Mouse (Mus musculus) CD4-positive, CD25-positive, alpha-beta regulatory T cell, adult 9 weeks (primary cell): ENCODE results near the gene Cfap61. TPM values are rescaled to one million over a fixed set of nuclear protein-coding genes. Genes with fewer than 3 reads are reported as not detected.

Experiments used
- polyA plus RNA-seq: library from polyadenylated mRNA; unstranded; fragments of 100-300 nt; shearing (Covaris generic); gene quantifications from one replicate; pipeline ENCODE4 v1.2.1, GENCODE M21; 2017

Cfap61 gene
- 0.30 TPM for polyA plus RNA-seq

DNA sequence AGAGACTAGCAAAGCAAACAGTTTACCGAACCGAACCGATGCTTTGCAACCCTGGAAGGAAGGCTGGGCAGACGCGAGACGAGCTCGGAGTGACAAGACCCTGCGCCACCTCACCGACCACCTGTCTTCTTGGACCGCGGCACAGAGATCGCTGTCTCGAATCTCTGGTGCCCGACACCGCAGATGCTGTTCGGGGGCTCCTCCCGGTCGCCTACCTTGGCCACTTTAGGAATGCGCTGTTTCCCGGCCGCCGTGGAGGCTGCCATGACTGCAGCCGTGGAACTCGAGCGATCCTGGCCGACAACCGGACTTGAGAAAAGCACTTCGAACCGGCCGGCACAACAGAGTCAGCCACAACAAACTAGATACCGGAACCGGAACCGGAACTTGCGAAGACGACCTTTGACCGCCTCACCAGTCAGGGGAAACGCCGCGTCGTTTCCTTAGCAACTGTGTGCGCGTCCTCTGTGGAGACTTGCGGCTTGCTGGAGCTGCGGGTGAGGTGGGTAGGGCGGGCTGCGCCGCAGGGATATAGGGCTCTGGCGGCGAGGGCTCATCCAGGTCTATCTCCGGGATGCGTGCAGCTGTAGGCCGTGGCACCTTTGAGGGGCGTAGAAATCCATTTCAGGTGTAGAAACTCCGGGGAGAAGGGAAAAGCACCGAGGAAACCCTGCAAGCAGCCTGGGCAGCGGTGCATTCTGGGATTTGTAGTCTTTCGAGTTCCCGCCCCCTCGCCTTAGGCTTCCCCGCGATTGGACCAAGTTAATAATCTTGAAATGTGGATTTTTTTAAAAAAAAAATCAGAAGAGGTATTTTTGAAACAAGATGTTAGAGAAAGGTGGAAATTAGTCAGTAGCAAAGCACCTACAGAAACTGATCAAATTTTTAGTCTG is at the start of gene Cfap61, which contains the start of gene Crnkl1:
TSS of gene Cfap61 (plus strand) at position 446 of the 893 bp plus-strand sequence.
TSS of gene Crnkl1 (minus strand) at position 676 of the 893 bp plus-strand sequence.

GRCm38 (mm10) chr2:145901861-145902260 is 32.7 kb upstream of the Cfap61 start, which contains the start of gene Naa20:
Gene Naa20 (plus strand): TSS chr2:145902099.

DNA sequence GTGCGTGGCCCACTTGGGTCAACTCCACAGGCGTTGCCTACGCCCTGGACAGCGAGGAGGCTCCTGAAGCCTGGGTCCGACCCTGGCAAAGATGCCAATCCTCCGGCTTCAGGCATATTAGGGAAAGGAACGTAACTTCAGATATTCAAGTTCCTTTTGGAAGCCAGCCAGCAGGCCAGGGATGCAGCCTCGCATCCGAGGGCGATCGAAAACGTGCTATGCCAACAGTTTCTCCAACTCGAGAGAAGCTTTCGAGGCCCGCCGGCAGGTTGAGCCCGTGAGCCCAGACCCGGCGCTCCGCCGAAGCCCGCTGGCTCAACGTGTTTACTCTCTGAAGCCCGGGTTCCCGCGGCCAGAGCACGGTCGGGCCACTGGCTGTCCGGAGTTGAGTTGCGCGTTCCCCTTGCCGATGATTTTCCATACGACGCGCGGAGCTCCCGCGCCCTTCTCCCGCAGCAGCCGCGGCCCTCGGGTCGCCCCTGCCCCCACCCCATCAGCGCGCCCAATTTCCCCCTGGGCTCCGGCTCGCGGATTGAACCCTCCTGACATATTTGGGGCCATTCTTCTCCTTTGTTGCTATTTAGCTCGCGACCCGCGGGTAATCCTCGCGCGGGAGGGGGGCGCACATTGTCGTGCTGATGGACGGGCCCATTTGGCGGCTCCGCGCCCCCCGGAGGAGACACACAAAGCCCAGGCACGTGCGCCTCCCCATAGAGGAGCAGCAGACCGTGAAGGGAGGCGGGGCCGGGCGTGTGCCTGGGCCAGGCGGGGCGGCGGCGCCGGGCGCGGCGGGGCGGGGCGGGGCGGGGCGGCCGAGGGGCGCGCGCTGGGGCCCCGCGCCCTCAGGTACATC is 286.7 kb downstream of the Cfap61 start, which contains the start of gene Insm1:
TSS of gene Insm1 (plus strand) at position 846 of the 853 bp plus-strand sequence.

Other genes starting within 250 kb of the Cfap61 start
- gene Naa20, start 32.7 kb upstream of the Cfap61 start, polyA plus RNA-seq: 126 TPM
- 63.2 TPM for gene Crnkl1, start 230 bp downstream of the Cfap61 start, polyA plus RNA-seq